Mouse (Mus musculus) midbrain, embryonic 10.5 days (tissue): Measurements from ENCODE around the gene Mark3. TPM values are rescaled to one million over a fixed set of nuclear protein-coding genes. Genes with fewer than 3 reads are reported as not detected.
A peak's percentile ranks its signal among the peaks of the same experiment; 100 is the strongest.

Experiments
- DNase-seq: peaks from one replicate; pipeline ENCODE4 v3.0.0-alpha.2; 2017; ENCODE audit warnings: low spot score
- H3K27ac ChIP-seq: fragments of 300-500 bp; sonication (generic); replicated peaks from 2 replicates; pipeline ENCODE4 v1.5.1; 2016; ENCODE audit warnings: mild to moderate bottlenecking
- H3K27me3 ChIP-seq: fragments of 300-500 bp; sonication (generic); 2 replicates; pipeline ENCODE4 v1.6.1; 2016; ENCODE audit warnings: low read depth, mild to moderate bottlenecking; ENCODE audit not compliant: poor library complexity, severe bottlenecking
- H3K36me3 ChIP-seq: fragments of 300-500 bp; sonication (generic); 2 replicates; pipeline ENCODE4 v1.6.1; 2016; ENCODE audit warnings: mild to moderate bottlenecking, moderate library complexity
- H3K4me1 ChIP-seq: fragments of 300-500 bp; sonication (generic); 2 replicates; pipeline ENCODE4 v1.6.1; 2016
- H3K4me3 ChIP-seq: fragments of 300-500 bp; sonication (generic); 2 replicates; pipeline ENCODE4 v1.5.1; 2016; ENCODE audit warnings: mild to moderate bottlenecking, moderate library complexity
- H3K9me3 ChIP-seq: fragments of 300-500 bp; sonication (generic); replicated peaks from 2 replicates; pipeline ENCODE4 v1.6.1; 2016; ENCODE audit warnings: mild to moderate bottlenecking
- WGBS: fragments of 180-500 bp; shearing (Covaris S2); methylation state at CpG from one replicate; pipeline ENCODE4 v1.1.7; 2016; 5-methylcytosine and 5-hydroxymethylcytosine counted together
- polyA plus RNA-seq: library from polyadenylated mRNA; unstranded; fragments of >200 nt; fragmentation: Nextera tagmentation; extraction: Ambion mirVana; gene quantifications from 2 replicates; pipeline ENCODE4 v1.2.1, GENCODE M21; 2016

The Mark3 gene
- polyA plus RNA-seq, 1 experiment from 2014 or later = 44.2 TPM

DNA sequence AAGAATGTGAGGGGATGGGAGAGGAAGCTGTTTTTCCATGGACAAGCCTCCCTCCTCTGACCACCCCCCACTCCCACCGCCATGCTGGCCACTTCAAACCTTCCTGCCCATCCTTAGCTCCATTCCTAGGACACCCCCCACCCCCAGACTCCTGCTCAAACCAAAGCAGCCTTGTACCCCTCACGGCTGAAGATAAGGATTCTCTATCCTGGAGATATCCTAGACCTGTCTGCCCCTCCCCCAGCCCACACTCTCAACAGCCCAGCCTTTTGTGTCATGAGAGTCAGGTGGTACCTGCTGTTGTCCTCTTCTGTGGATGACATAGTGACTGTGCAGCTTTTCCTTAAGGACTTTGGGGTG lies 113.7 kb downstream of the Mark3 start:
- H3K4me3 ChIP-seq = peak overlapping the region; percentile 14; the same call in 1 of the 2 replicates
- no peak for DNase-seq
- peak overlapping the region; percentile 99 for H3K27ac ChIP-seq
- H3K36me3 ChIP-seq = peaks cover 15% of the 10 kb centered on the region
- H3K27me3 ChIP-seq = no peaks in the 10 kb centered on the region
- WGBS = 35% methylated on average over 2 of the region's 2 CpGs
- peaks cover 78% of the 10 kb centered on the region for H3K4me1 ChIP-seq
- no peaks in the 10 kb centered on the region for H3K9me3 ChIP-seq

DNA sequence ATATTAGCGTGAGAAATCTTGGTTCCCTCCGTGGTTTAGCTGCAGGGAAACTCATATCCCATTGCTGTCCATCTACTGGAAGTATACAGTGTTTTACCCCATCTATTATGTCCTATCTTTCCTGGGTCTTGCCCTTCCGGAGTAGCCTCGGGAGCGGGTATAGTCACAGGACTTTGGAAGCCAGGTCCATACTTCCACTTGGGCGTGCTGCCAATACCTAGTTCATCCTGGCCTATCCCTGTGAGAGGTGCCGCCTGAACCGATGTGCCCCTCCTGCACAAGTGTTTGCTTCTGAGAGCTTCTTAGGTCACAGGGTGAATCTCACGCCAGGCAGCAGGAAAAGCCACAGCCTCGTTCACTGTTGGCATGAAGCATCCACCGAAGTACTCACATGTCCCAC lies 115.1 kb downstream of the Mark3 start:
- Histone ChIP-seq H3K9me3 (no peaks in the 10 kb centered on the region), H3K4me3 (no peak overlapping the region), H3K27ac (peak overlapping the region; percentile 99), H3K36me3 (peaks cover under 1% of the 10 kb centered on the region), H3K4me1 (peaks cover 90% of the 10 kb centered on the region), H3K27me3 (no peaks in the 10 kb centered on the region)
- no peak for DNase-seq
- 91% methylated on average over 11 of the region's 11 CpGs for WGBS

DNA sequence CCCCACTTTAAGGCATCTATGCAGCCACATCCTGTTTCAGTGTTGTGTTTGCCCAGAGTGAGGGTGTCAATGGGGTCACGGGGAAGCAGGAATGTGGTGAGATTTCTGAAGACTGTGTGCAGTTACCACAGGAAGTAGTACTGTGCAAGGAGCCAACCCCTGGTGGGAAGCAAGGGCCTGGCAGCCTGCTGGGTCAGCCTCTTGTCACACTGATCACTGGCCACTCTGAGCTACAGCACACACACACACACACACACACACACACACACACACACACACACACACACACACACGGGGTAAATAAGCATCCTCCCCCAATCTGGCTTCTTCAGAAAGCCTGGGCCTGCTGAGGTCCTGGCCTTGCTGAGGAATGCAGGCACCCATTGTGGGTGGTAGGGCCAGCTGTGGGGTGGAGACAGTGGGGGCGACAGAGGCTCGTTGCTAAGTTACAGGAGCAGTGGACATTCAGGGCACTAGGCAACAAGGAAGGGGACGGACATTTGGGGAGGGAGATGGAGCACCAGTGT lies 117.1 kb downstream of the Mark3 start:
- H3K9me3 ChIP-seq = no peaks in the 10 kb centered on the region
- peak overlapping the region; percentile 43; the same call in 1 of the 2 replicates for H3K4me3 ChIP-seq
- no peaks in the 10 kb centered on the region for H3K27me3 ChIP-seq
- peaks cover 100% of the 10 kb centered on the region for H3K4me1 ChIP-seq
- H3K36me3 ChIP-seq = no peaks in the 10 kb centered on the region
- peak; percentile 89 for DNase-seq
- peak overlapping the region; percentile 99 for H3K27ac ChIP-seq
- WGBS = 4% methylated on average over 5 of the region's 5 CpGs

DNA sequence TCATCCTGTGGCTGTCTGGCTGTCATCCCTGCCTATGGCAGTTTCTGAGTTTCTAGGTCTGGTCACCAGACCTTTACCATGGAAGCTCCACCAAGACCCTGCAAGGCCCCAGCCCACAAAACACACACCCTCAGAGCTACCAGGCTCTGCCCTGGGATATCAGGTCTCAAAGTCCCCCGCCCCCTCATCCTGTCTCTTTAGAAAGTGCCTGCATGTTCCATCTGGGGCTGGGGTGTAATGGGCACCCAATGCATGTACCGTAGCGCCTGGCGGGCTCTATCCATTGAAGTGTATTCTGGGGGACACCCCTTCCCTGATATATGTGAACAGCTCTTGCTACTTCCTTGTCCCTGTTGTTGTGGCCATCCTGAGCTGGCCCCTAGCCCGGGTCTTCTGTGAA lies 118.6 kb downstream of the Mark3 start:
- Histone ChIP-seq H3K4me3 (peak overlapping the region; percentile 43), H3K4me1 (peaks cover 92% of the 10 kb centered on the region), H3K27ac (peak overlapping the region; percentile 99), H3K27me3 (no peaks in the 10 kb centered on the region), H3K9me3 (no peaks in the 10 kb centered on the region), H3K36me3 (no peaks in the 10 kb centered on the region)
- WGBS = 75% methylated on average over 5 of the region's 5 CpGs
- peak; percentile 39 for DNase-seq

DNA sequence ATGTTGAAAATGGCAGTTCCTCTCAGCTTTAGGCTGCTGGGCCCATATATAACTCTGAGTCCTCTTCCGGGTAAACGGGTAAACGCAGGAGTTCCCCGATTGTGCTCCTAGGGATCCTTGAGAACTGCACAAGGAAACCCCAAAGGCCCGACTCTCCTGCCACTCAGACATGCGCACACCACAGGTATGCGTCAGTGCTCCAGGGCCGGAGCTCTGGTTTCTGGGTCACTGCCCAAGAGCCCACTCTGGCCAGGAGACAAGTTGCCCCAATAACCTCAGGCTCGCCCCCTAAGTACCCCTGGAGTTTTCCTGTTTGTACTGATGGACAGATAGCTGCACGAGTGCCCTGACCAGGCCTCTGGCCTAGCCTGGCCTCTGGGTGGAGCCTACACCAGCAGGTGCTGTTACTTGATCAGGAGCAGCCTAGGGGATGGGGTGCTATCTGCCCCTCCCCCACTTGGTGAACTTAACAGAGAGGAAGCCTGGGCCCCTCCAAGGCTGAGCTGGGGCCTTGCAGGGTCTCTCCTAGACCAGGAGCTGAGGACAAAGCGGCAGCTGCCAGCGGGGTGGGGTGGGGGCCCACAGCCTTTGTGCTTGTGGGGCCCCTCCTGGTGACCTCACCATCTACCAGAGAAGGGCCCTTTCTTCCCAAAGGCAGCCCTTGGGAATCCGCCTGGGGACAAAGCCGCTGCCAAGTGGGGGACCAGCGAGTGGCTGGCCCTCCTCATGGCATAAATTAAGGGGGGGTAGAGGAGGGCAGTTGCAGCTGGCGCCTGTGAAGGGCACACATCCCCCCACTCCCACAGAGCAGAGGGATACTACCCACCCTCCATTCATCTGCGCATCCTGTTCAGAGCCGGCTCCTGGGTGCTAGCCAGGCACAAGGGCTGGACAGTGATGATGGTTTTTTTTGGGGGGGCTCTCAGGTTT lies 119.3 kb downstream of the Mark3 start:
- Histone ChIP-seq H3K27me3 (no peaks in the 10 kb centered on the region), H3K4me1 (peaks cover 85% of the 10 kb centered on the region), H3K36me3 (no peaks in the 10 kb centered on the region), H3K4me3 (peak overlapping the region; percentile 43), H3K9me3 (no peaks in the 10 kb centered on the region), H3K27ac (peak overlapping the region; percentile 99)
- peak; percentile 94 for DNase-seq
- 13% methylated on average over 18 of the region's 18 CpGs for WGBS

DNA sequence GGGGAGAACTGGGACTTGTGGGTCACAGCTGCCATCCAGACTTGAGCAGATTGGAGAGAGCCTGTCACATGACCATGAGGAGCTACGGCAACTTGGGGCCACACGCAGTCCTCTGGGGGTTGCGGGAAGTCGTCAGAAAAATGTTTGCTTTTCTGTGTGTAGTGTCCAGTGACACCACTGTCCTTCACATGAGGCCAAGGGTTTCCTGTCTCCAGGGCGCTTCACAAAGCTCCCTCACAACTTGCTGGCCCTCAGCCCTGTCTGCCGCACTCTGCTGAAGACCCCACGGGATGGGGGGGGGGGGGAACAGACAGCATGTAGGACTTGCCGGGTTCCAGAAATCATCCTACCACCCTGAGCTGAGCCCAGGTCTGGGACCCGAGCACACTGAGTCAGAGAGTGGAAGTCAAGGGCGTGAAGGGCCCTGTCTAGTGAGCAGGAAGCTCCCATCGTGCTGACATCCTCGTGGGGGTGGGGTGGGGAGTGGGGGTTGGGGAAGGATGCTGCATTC lies 120.0 kb downstream of the Mark3 start:
- Histone ChIP-seq H3K27me3 (no peaks in the 10 kb centered on the region), H3K4me3 (peak overlapping the region; percentile 43), H3K4me1 (peaks cover 77% of the 10 kb centered on the region), H3K9me3 (no peaks in the 10 kb centered on the region), H3K27ac (peak overlapping the region; percentile 99), H3K36me3 (no peaks in the 10 kb centered on the region)
- no peak for DNase-seq
- 6% methylated on average over 12 of the region's 12 CpGs for WGBS

DNA sequence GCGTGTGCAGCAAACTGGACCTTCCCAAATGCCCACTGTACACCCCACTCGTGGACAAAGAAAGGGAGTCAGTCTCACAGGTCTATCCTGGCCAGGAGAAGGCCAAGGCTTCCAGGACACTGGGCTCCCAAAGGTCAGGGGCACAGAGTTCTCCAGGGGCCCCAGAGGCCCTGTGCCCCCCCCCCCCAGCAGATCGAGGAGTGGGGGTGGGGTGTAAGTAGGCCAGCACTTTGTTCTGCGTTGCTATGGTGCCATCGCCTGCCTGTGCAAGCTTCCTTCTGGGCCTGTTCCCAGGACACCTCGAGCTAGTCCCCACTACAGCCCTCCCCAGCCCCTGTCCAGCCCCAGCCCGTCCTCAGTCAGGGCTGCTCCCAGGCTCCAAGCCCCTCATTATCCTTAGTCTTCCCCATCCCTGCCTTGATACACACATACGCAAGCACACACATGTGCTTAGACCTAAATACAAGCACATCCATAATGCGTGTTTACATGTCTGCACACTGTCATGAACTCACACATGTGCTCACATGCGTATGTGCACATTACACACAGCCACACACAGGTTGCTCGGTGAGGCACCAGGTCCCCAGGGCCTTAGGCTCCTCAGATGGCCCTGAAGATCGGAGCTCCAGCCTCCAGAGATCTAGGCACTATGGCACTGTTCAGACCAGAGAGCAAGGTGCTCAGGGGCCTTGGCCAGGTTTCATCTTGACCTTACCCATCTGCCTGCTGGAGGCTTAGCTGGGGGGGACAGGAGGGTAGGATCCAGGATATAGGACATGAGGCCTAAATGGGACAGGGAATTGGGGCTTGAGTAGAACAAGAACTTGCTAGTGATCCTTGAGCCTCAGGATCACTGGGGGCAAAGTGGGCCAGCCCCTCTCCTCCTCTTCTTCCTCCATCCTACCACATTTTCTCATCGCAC lies 120.8 kb downstream of the Mark3 start:
- DNase-seq = peak; percentile 84
- Histone ChIP-seq H3K36me3 (no peaks in the 10 kb centered on the region), H3K9me3 (no peaks in the 10 kb centered on the region), H3K27ac (peak overlapping the region; percentile 99), H3K27me3 (no peaks in the 10 kb centered on the region), H3K4me1 (peaks cover 77% of the 10 kb centered on the region), H3K4me3 (peak overlapping the region; percentile 43)
- 38% methylated on average over 13 of the region's 13 CpGs for WGBS

DNA sequence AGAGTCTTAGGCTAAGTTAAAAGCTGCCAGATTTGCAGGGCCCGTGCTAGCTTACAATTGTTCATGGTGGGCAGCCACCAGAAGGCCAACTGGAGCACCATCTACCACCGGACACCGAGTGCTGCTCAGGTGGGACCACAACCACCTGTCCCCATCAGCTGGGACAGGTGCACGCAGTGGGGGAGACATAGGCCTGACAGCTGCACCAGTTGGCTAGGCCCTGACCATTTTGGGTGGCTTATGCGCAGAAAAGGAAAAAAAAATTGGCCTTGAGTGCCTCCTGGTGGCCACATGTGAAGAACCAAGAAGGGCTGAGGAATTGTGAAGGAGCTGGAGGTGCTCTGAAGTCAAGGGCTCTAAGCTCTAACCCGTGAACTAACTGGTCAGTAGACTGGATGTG lies 121.9 kb downstream of the Mark3 start:
- 25% methylated on average over 6 of the region's 6 CpGs for WGBS
- Histone ChIP-seq H3K4me3 (peak overlapping the region; percentile 43; the same call in 1 of the 2 replicates), H3K36me3 (no peaks in the 10 kb centered on the region), H3K27ac (peak overlapping the region; percentile 99), H3K27me3 (no peaks in the 10 kb centered on the region), H3K4me1 (peaks cover 75% of the 10 kb centered on the region), H3K9me3 (no peaks in the 10 kb centered on the region)
- peak; percentile 83 for DNase-seq

DNA sequence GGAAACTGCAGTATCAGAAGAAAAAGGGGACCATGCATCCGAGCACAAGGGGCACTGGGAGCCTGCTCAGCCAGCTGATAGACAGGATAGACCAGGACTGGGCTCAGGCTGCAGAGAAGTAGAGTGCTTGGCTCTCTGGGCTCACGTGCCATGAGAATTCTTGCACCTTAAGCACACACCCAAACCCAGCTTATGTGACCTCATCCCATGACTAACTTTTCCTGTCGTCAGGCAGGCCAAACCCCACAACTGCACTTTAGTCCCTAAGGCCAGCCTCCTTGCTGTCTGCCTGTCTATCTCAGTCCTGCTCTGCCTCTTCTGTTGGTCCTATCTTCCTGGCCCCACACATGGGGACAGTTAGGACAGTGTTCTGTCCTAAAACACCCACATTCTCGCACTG lies 123.4 kb downstream of the Mark3 start:
- H3K36me3 ChIP-seq = no peaks in the 10 kb centered on the region
- H3K27me3 ChIP-seq = no peaks in the 10 kb centered on the region
- peaks cover 60% of the 10 kb centered on the region for H3K4me1 ChIP-seq
- H3K4me3 ChIP-seq = no peak overlapping the region
- peak overlapping the region; percentile 99 for H3K27ac ChIP-seq
- 78% methylated on average over 4 of the region's 4 CpGs for WGBS
- DNase-seq = no peak
- H3K9me3 ChIP-seq = no peaks in the 10 kb centered on the region

DNA sequence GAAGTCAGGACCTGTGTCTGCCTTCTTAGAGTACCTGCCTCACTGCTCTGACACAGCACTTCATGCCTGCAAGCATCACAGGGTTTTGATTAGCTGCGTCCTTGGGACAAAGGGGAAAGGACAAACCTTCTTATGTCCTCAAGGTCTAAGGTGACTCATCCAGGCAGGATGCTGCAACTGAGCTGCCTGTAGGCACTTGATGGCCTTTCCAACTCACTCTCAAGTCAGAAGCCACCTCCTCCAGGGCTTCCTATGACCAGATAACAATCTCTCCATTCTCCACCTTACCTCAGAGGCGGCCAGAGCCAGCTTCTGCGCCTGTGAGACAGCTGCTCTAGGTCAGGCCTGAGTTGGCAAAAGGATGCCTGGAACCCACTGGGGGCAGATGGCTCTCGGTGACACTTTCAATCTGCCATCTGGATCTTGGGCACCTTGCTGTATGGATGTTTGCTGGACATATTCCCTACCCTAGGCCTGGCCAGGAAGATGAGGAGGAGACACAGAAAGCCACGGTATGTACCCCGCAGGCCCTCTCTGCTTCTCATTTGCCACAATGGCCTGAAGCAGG lies 124.1 kb downstream of the Mark3 start:
- Histone ChIP-seq H3K4me3 (no peak overlapping the region), H3K27ac (peak overlapping the region; percentile 99), H3K27me3 (no peaks in the 10 kb centered on the region), H3K36me3 (no peaks in the 10 kb centered on the region), H3K9me3 (no peaks in the 10 kb centered on the region), H3K4me1 (peaks cover 53% of the 10 kb centered on the region)
- no peak for DNase-seq
- WGBS = 92% methylated on average over 6 of the region's 6 CpGs

DNA sequence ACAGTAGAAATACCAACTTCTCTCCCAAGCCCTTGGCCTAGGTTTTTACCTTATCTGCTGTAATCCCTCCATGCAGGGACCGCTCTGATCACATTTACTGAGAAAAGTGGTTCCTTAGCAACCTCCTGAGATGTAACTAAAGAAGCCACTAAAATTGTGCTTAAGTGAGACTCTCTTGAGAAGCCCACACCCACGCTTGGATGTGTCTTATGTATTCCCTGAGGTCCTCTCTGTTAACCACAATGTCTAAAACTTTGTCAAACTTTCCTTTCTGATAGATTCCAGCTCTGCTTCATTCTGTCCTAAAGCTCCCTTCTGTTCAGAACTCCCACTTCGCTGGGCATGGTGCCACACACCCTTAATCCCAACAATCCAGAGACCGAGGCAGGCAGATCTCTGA lies 125.2 kb downstream of the Mark3 start:
- Histone ChIP-seq H3K27ac (peak overlapping the region; percentile 63), H3K36me3 (no peaks in the 10 kb centered on the region)
- WGBS = 86% methylated on average over 4 of the region's 4 CpGs

DNA sequence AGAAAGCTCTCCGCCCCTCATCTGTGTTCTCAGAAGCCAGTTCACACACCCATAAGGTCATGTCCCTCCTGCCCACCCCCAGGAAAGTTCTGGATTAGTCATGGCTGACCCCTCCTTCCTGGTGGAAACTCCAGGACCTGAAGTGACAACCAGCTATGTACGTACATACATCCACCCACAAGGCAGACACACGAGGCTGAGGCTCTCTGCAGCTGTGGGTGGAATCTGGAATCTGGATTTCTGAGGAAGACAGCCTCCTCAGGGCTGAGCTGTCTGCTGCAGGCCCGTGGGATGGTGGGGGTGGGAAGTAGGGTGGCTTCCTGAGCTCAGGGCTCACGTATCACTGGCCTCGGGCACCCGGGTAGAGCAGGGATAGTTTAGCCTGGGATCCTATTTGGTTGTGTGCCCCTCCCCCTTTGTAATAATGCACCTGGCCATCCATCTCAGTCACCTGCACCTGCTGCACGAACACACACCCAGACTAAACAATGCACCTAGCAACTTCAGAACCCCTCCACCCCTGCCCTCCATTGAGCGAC lies 126.7 kb downstream of the Mark3 start:
- Histone ChIP-seq H3K36me3 (no peaks in the 10 kb centered on the region), H3K27me3 (no peaks in the 10 kb centered on the region), H3K4me3 (no peak overlapping the region), H3K4me1 (peaks cover 40% of the 10 kb centered on the region), H3K27ac (peak overlapping the region; percentile 63; the same call in 1 of the 2 replicates), H3K9me3 (no peaks in the 10 kb centered on the region)
- DNase-seq = no peak
- 85% methylated on average over 9 of the region's 9 CpGs for WGBS

More for the DNA sequence above, 125.2 kb downstream of the Mark3 start:
- no peak overlapping the region for H3K4me3 ChIP-seq
- H3K4me1 ChIP-seq = peaks cover 44% of the 10 kb centered on the region
- no peak for DNase-seq
- H3K27me3 ChIP-seq = no peaks in the 10 kb centered on the region
- H3K9me3 ChIP-seq = no peaks in the 10 kb centered on the region
